Mouse (Mus musculus) stomach, embryonic 14.5 days (tissue): ENCODE data around the gene Tmtc2. TPM values are rescaled to one million over a fixed set of nuclear protein-coding genes. Genes with fewer than 3 reads are reported as not detected.

ENCODE experiments used
- ATAC-seq: fragments of 200-750 bp; cut with Nextera tagmentation; 2 replicates; pipeline ENCODE4 v1.8.0; 2017; ENCODE audit warnings: low read depth, moderate TSS enrichment; ENCODE audit not compliant: insufficient number of reproducible peaks, insufficient read depth, low FRiP score
- H3K27ac ChIP-seq: fragments of 300-500 bp; sonication (generic); 2 replicates; pipeline ENCODE4 v1.5.1; 2014; ENCODE audit warnings: mild to moderate bottlenecking, low read length, moderate library complexity, mixed read lengths
- H3K27me3 ChIP-seq: fragments of 300-500 bp; sonication (generic); 2 replicates; pipeline ENCODE4 v1.6.1; 2014; ENCODE audit warnings: low read length, control low read depth, mixed read lengths; ENCODE audit not compliant: control insufficient read depth, insufficient read depth
- H3K36me3 ChIP-seq: fragments of 300-500 bp; sonication (generic); 2 replicates; pipeline ENCODE4 v1.6.1; 2014; ENCODE audit warnings: mild to moderate bottlenecking, control low read depth, low read length, moderate library complexity, mixed read lengths; ENCODE audit not compliant: control insufficient read depth, insufficient read depth
- H3K4me1 ChIP-seq: fragments of 300-500 bp; sonication (generic); 2 replicates; pipeline ENCODE4 v1.6.1; 2014; ENCODE audit warnings: low read length, control low read depth, mixed read lengths; ENCODE audit not compliant: control insufficient read depth, insufficient read depth
- H3K4me2 ChIP-seq: fragments of 300-500 bp; sonication (generic); replicated peaks from 2 replicates; pipeline ENCODE4 v1.6.1; 2014; ENCODE audit warnings: low read depth, low read length, control low read depth
- H3K4me3 ChIP-seq: fragments of 300-500 bp; sonication (generic); 2 replicates; pipeline ENCODE4 v1.5.1; 2014; ENCODE audit warnings: low read depth, low read length, control low read depth
- H3K9ac ChIP-seq: fragments of 300-500 bp; sonication (generic); replicated peaks from 2 replicates; pipeline ENCODE4 v1.6.1; 2014; ENCODE audit warnings: low read depth, mild to moderate bottlenecking, control low read depth, low read length, moderate library complexity, mixed read lengths
- H3K9me3 ChIP-seq: fragments of 300-500 bp; sonication (generic); 2 replicates; pipeline ENCODE4 v1.6.1; 2016; ENCODE audit warnings: low read depth, low read length, control low read depth; ENCODE audit not compliant: control insufficient read depth
- WGBS: fragments of 180-500 bp; shearing (Covaris S2); extraction: QIAGEN DNeasy Blood & Tissue Kit; methylation state at CpG from one replicate; pipeline ENCODE4 v1.1.7; 2014; 5-methylcytosine and 5-hydroxymethylcytosine counted together
- polyA plus RNA-seq: library from polyadenylated mRNA; unstranded; fragments of >200 nt; fragmentation: Nextera tagmentation; extraction: Ambion mirVana; gene quantifications from 2 replicates; pipeline ENCODE4 v1.2.1, GENCODE M21; 2014

Gene Tmtc2
- polyA plus RNA-seq, 1 experiment from 2014 or later = 16.4 TPM

DNA sequence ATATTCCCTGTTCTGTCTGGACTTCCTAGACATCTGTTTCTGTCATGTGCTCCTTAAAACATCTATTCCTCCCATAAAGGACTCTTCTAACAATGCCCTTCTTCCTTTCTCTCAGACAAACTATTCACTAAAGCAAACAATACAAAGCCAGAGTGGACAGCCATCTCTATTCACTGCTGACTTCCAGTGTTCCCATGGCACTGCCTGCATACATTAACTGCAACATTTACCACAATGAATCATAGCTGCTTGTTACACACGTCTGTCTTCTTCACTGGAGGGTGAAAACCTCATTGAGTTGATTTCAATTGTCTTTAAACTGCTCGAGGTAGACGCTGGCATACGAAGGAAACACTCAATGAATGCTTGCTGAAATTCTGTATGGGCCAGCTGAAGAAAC, 374.2 kb downstream of the Tmtc2 start:
- no peak for ATAC-seq
- H3K27ac ChIP-seq = peak overlapping the region; percentile 4; the same call in 1 of the 2 replicates
- 52% methylated on average over 4 of the region's 4 CpGs for WGBS

DNA sequence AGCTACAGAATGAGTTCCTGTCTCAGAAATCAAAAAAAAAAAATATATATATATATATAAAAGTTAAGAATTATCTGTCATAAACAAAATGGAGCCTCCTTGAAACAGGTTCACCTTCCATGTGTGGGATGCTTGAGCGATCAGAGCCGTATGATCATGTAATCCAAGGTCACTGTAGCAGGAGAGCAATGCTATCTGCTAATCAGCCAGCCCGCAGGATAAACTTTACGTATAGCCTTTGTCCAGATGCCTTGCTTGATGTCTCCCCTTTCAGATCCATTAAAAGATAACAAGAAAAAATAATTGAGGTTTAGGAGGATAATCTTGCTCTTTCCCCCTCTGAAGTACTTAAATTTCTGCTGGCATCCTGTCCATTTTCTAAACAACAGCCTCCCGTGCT, 374.7 kb downstream of the Tmtc2 start:
- Histone ChIP-seq H3K4me1 (no peaks in the 10 kb centered on the region), H3K9ac (no peak overlapping the region), H3K9me3 (no peaks in the 10 kb centered on the region), H3K4me3 (no peak overlapping the region), H3K27ac (no peak overlapping the region), H3K36me3 (no peaks in the 10 kb centered on the region), H3K4me2 (no peak overlapping the region), H3K27me3 (no peaks in the 10 kb centered on the region)
- WGBS = 67% methylated on average over 5 of the region's 5 CpGs
- ATAC-seq = no peak

More for the DNA sequence above, 374.2 kb downstream of the Tmtc2 start:
- Histone ChIP-seq H3K27me3 (no peaks in the 10 kb centered on the region), H3K4me1 (no peaks in the 10 kb centered on the region), H3K9me3 (no peaks in the 10 kb centered on the region), H3K4me3 (no peak overlapping the region), H3K9ac (no peak overlapping the region), H3K36me3 (no peaks in the 10 kb centered on the region), H3K4me2 (no peak overlapping the region)

DNA sequence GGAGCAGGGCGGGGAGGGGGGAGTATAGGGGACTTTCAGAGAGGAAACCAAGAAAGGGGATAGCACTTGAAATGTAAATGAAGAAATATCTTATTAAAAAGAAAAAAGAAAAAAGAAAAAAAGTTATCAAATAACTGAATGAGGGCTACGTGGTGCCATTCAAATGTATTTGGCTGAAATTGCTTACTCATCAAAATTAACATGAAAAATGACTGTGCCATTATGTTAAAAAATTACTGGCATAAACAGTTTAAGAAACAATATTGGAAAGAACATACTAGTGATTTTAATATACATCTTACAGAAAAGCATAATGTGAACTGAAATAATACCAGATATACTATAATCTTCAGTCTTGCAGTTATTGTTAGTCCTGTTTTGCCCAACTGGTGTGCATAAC, 378.9 kb downstream of the Tmtc2 start:
- H3K9me3 ChIP-seq = no peaks in the 10 kb centered on the region
- no peaks in the 10 kb centered on the region for H3K36me3 ChIP-seq
- no peak for ATAC-seq
- no peak overlapping the region for H3K27ac ChIP-seq
- H3K27me3 ChIP-seq = no peaks in the 10 kb centered on the region
- H3K4me3 ChIP-seq = no peak overlapping the region
- H3K4me2 ChIP-seq = no peak overlapping the region
- no peaks in the 10 kb centered on the region for H3K4me1 ChIP-seq
- WGBS = 89% methylated on average over 2 of the region's 2 CpGs
- no peak overlapping the region for H3K9ac ChIP-seq

DNA sequence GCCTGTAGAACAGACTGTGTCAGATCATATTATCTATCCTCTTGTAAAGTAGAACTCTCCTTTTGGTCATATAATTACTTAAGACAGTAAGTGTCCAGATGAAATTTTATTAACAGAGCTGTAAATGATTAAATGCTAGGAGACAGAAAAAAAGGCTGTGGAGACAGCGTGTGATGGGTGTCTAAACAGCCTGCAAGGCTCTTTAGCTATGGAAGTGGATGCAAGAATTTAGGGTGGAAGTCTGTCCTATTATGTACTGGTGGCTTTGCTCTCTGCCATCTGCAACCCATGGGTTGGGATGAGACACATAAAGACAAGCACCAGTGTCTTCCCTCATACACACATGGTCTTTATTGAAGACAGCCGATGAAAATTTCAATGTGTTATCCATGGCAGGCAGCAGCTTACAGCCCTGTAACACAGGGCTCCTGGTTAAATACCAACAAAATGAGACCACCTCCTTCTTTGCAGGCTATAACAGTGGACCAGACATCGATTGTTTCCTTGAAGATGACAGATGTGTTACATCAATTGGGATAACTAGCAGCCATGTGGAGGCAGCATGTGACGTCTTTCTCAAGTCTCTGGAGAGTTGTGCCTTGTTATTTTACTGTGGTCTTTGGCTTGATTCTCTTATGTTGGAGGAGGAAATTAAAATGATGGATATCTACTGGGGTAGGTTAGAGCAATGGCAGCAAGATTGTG, 380.3 kb downstream of the Tmtc2 start:
- Histone ChIP-seq H3K4me3 (no peak overlapping the region), H3K4me2 (no peak overlapping the region), H3K36me3 (no peaks in the 10 kb centered on the region), H3K9me3 (no peaks in the 10 kb centered on the region), H3K4me1 (no peaks in the 10 kb centered on the region), H3K27me3 (no peaks in the 10 kb centered on the region), H3K9ac (no peak overlapping the region), H3K27ac (no peak overlapping the region)
- ATAC-seq = no peak
- WGBS = 71% methylated on average over 4 of the region's 4 CpGs

DNA sequence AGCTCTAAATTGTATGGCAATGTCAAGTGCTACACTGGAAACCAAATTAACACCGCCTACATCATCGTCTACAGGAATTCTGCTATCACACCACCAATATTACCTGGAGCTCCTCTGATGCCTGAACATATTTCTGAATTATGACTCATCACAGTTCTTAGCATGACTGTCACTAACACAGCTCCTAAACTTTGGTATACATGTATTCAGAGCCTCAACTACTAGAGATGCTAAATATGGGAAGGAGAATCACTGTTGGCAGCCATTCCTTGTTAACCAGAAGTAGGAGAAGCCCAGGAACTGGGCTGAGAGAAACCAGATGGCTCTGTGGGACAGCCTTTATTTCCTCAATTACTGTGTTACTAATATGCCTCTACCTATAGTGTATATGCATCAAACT, 382.2 kb downstream of the Tmtc2 start:
- Histone ChIP-seq H3K4me1 (no peaks in the 10 kb centered on the region), H3K36me3 (no peaks in the 10 kb centered on the region), H3K9ac (no peak overlapping the region), H3K4me3 (no peak overlapping the region), H3K4me2 (no peak overlapping the region), H3K9me3 (no peaks in the 10 kb centered on the region), H3K27ac (no peak overlapping the region), H3K27me3 (no peaks in the 10 kb centered on the region)
- no peak for ATAC-seq
- WGBS = 93% methylated on average over 2 of the region's 2 CpGs

DNA sequence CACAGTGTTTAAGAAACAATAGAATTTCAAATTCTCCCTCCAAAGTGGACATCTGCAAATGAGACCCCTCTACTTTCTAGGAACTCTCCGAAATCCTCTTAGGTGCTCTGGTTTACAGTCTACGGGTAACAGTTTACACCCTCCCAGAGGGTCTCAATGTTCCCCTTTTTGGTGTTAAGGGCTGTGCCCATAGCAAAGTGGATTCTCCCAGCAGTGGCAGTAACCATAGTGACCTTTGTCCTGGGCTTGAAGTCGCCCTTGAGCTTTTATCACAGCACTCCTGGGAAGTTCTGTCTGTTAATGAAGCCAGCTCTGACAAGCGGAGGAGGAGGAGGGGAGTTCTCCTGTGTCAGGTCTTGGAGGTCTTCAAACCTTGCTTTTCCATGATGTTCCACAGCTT, 384.5 kb downstream of the Tmtc2 start:
- no peaks in the 10 kb centered on the region for H3K4me1 ChIP-seq
- no peak overlapping the region for H3K9ac ChIP-seq
- 75% methylated on average over 4 of the region's 4 CpGs for WGBS
- H3K27me3 ChIP-seq = no peaks in the 10 kb centered on the region
- no peak for ATAC-seq
- no peaks in the 10 kb centered on the region for H3K9me3 ChIP-seq
- H3K4me3 ChIP-seq = no peak overlapping the region
- no peak overlapping the region for H3K4me2 ChIP-seq
- H3K27ac ChIP-seq = no peak overlapping the region
- H3K36me3 ChIP-seq = no peaks in the 10 kb centered on the region

DNA sequence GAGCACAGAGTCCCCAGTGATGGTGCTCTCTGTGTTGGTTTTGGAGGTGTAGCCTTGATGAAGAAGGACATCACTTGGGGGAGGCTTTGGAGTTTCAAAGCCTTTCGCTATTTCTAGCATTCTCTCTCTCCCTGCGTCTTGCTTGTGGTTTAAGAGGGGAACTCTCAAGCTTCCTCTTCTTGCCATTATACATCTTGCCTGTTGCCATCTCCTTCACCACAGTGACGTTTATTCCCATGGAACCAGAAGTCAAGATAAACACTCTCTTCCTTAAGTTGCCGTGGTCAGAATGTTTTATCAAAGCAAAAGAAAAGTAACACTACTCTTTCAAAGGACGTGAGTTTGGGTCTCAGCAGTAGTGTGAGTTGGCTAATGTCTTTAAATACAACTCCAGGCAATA, 387.6 kb downstream of the Tmtc2 start:
- Histone ChIP-seq H3K4me2 (no peak overlapping the region), H3K27ac (no peak overlapping the region), H3K36me3 (no peaks in the 10 kb centered on the region), H3K27me3 (no peaks in the 10 kb centered on the region), H3K9me3 (no peaks in the 10 kb centered on the region), H3K9ac (no peak overlapping the region), H3K4me1 (no peaks in the 10 kb centered on the region), H3K4me3 (no peak overlapping the region)
- 81% methylated on average over 5 of the region's 5 CpGs for WGBS
- no peak for ATAC-seq

DNA sequence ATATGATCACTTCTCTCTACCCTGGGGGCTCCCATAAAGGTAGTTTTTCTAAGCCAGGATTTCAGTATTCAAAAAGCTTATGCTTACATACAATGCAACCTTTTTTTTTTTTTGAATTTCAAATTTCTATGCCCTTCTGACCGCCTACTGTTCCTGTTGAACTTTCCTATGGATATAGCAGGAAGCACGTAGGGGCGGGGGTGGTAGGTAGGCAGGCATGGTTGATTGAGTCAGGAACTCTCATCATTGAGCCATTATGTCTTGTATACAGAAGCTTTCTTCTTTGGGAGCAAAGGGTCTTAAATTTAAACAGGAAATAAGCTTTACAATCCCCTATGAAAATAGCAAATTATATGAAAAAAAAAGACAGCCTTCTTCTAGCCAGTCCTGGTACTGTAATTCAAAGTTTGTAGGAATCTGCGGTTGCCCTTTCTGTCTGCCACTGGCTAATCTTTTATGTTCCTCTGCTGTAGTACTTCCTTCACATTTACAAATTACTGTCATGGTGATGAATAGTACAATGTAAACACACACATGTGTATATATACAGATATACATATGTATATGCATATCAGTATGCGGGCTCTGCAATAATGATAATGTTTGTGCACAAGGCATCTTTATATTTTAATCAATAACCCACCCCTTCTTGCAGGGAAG, 405.7 kb downstream of the Tmtc2 start:
- 65% methylated on average over 5 of the region's 5 CpGs for WGBS
- no peaks in the 10 kb centered on the region for H3K4me1 ChIP-seq
- no peaks in the 10 kb centered on the region for H3K36me3 ChIP-seq
- ATAC-seq = no peak
- no peak overlapping the region for H3K4me3 ChIP-seq
- no peak overlapping the region for H3K4me2 ChIP-seq
- no peak overlapping the region for H3K9ac ChIP-seq
- H3K9me3 ChIP-seq = no peaks in the 10 kb centered on the region
- no peaks in the 10 kb centered on the region for H3K27me3 ChIP-seq
- H3K27ac ChIP-seq = no peak overlapping the region

DNA sequence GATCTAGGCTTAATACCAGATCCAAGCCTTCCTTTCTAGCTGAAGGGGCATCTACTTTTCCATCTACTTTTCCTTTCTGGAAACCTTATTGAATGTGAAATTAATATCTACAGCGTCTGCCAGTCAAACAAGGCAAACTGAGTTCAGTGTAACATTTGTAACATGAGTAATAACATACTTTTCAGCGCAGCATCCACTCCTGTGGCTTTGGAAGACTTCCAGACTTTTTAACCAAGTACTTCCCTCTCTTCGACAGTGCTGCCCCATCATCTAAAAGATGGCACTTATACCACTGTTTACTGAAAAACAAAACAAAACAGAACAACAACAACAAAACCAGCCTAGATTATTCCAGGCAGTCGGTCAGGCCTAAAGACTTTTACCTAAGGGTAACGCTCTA, 409.0 kb downstream of the Tmtc2 start:
- no peak for ATAC-seq
- H3K4me2 ChIP-seq = no peak overlapping the region
- WGBS = 77% methylated on average over 5 of the region's 5 CpGs

More for the DNA sequence above, 409.0 kb downstream of the Tmtc2 start:
- Histone ChIP-seq H3K4me1 (no peaks in the 10 kb centered on the region), H3K36me3 (no peaks in the 10 kb centered on the region), H3K4me3 (no peak overlapping the region), H3K9me3 (no peaks in the 10 kb centered on the region), H3K27ac (no peak overlapping the region), H3K27me3 (no peaks in the 10 kb centered on the region), H3K9ac (no peak overlapping the region)
